Mouse (Mus musculus) heart, embryonic 16.5 days (tissue): ENCODE data around the gene Mrpl38. TPM values are rescaled to one million over a fixed set of nuclear protein-coding genes. Genes with fewer than 3 reads are reported as not detected.

ENCODE experiments used
- ATAC-seq: fragments of 200-750 bp; cut with Nextera tagmentation; replicated peaks from 2 replicates; pipeline ENCODE4 v1.8.0; 2017; ENCODE audit warnings: moderate number of reproducible peaks; ENCODE audit not compliant: insufficient read depth, low FRiP score; ENCODE audit errors: extremely low read depth
- H3K27ac ChIP-seq: fragments of 300-500 bp; sonication (generic); 2 replicates; pipeline ENCODE4 v1.5.1; 2014; ENCODE audit warnings: mild to moderate bottlenecking, low read length, control low read depth, moderate library complexity
- H3K27me3 ChIP-seq: fragments of 300-500 bp; sonication (generic); 2 replicates; pipeline ENCODE4 v1.6.1; 2014; ENCODE audit warnings: low read length, mixed read lengths; ENCODE audit not compliant: control insufficient read depth, insufficient read depth
- H3K36me3 ChIP-seq: fragments of 300-500 bp; sonication (generic); 2 replicates; pipeline ENCODE4 v1.6.1; 2014; ENCODE audit not compliant: control insufficient read depth, insufficient read depth
- H3K4me1 ChIP-seq: fragments of 300-500 bp; sonication (generic); 2 replicates; pipeline ENCODE4 v1.6.1; 2014; ENCODE audit warnings: low read length, mixed read lengths; ENCODE audit not compliant: control insufficient read depth, insufficient read depth
- H3K4me2 ChIP-seq: fragments of 300-500 bp; sonication (generic); 2 replicates; pipeline ENCODE4 v1.6.1; 2014; ENCODE audit warnings: low read depth, mild to moderate bottlenecking, control low read depth, low read length
- H3K4me3 ChIP-seq: fragments of 300-500 bp; sonication (generic); 2 replicates; pipeline ENCODE4 v1.5.1; 2014; ENCODE audit warnings: mild to moderate bottlenecking, control low read depth, low read length
- H3K9ac ChIP-seq: fragments of 300-500 bp; sonication (generic); 2 replicates; pipeline ENCODE4 v1.6.1; 2014; ENCODE audit warnings: low read length, control low read depth
- H3K9me3 ChIP-seq: fragments of 300-500 bp; sonication (generic); replicated peaks from 2 replicates; pipeline ENCODE4 v1.6.1; 2016; ENCODE audit warnings: low read length; ENCODE audit not compliant: control insufficient read depth
- WGBS: fragments of 180-500 bp; shearing (Covaris S2); extraction: QIAGEN DNeasy Blood & Tissue Kit; methylation state at CpG from one replicate; pipeline ENCODE4 v1.1.7; 2014; 5-methylcytosine and 5-hydroxymethylcytosine counted together
- polyA plus RNA-seq: library from polyadenylated mRNA; unstranded; fragments of >200 nt; fragmentation: Nextera tagmentation; extraction: Ambion mirVana; gene quantifications from 2 replicates; pipeline ENCODE4 v1.2.1, GENCODE M21; 2015

Gene Mrpl38
- polyA plus RNA-seq, 1 experiment from 2014 or later = 102 TPM

DNA sequence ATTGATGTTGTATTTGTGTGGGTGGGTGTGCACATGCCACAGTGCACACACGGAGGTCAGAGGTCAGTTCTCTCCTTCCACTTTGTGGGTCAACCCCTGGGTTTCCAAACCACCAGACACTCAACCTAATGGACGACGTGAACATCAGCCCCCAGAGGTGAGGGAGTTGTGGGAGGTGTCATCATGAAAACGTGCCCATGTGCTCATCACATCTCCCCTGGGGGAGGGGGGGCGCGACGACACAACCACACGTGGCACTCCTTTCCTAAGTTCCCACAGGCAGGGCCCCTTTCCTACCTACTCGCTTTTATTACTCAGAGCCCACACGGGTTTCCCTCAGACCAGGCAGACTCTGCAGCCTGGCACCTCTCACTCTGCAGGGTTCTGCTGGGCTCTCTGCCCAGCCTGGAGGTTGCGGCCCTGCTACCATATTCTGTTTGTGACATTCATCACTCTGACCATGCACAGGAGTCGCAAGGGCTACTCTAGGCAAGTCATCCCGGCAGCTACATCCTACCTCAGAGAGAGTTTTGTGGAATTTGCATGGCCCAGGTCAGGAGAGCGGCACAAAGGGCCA lies 55.5 kb downstream of the Mrpl38 start:
- no peaks in the 10 kb centered on the region for H3K27me3 ChIP-seq
- WGBS = 87% methylated on average over 14 of the region's 14 CpGs
- H3K4me1 ChIP-seq = peaks cover 23% of the 10 kb centered on the region
- H3K36me3 ChIP-seq = peaks cover 45% of the 10 kb centered on the region
- H3K27ac ChIP-seq = no peak overlapping the region
- no peak for ATAC-seq
- no peak overlapping the region for H3K4me3 ChIP-seq
- H3K9me3 ChIP-seq = no peaks in the 10 kb centered on the region
- no peak overlapping the region for H3K9ac ChIP-seq
- no peak overlapping the region for H3K4me2 ChIP-seq

Other genes starting within 250 kb of the Mrpl38 start
- 68.4 and 82.9 TPM in 2 replicates for gene Smim5, start 238.9 kb downstream of the Mrpl38 start, polyA plus RNA-seq
- 3.7 and 5.7 TPM in 2 replicates for gene Smim6, start 226.9 kb downstream of the Mrpl38 start, polyA plus RNA-seq
- 20.2 and 23.5 TPM in 2 replicates for gene Sap30bp, start 205.6 kb downstream of the Mrpl38 start, polyA plus RNA-seq
- gene Recql5, start 205.4 kb downstream of the Mrpl38 start, polyA plus RNA-seq = 13.2 and 13.6 TPM in 2 replicates
- gene Itgb4, start 164.2 kb downstream of the Mrpl38 start, polyA plus RNA-seq = 2.7 and 4.4 TPM in 2 replicates
- 142 and 153 TPM in 2 replicates for gene Galk1, start 126.1 kb downstream of the Mrpl38 start, polyA plus RNA-seq
- gene H3f3b, start 110.9 kb downstream of the Mrpl38 start, polyA plus RNA-seq = 661 and 709 TPM in 2 replicates
- gene Unk, start 108.5 kb downstream of the Mrpl38 start, polyA plus RNA-seq = 22.7 and 23.2 TPM in 2 replicates
- 3.2 and 5.9 TPM in 2 replicates for gene Unc13d, start 60.9 kb downstream of the Mrpl38 start, polyA plus RNA-seq
- gene Wbp2, start 51.9 kb downstream of the Mrpl38 start, polyA plus RNA-seq = 143 and 153 TPM in 2 replicates
- gene Trim47, start 11.7 kb downstream of the Mrpl38 start, polyA plus RNA-seq = 79.8 and 89.2 TPM in 2 replicates
- 5.3 and 6.5 TPM in 2 replicates for gene Trim65, start 7.7 kb downstream of the Mrpl38 start, polyA plus RNA-seq
- gene Fbf1, start 29.3 kb upstream of the Mrpl38 start, polyA plus RNA-seq = 20.8 and 23.7 TPM in 2 replicates
- 76.0 and 84.5 TPM in 2 replicates for gene Ten1, start 60.0 kb upstream of the Mrpl38 start, polyA plus RNA-seq
- 38.6 and 40.5 TPM in 2 replicates for gene Acox1, start 60.2 kb upstream of the Mrpl38 start, polyA plus RNA-seq
- gene Evpl, start 99.2 kb upstream of the Mrpl38 start, polyA plus RNA-seq = 1.2 TPM in 2 replicates
- 65.9 and 72.3 TPM in 2 replicates for gene Srp68, start 135.3 kb upstream of the Mrpl38 start, polyA plus RNA-seq
- 0.11 and 0.20 TPM in 2 replicates for gene Galr2, start 142.1 kb upstream of the Mrpl38 start, polyA plus RNA-seq
- gene Exoc7, start 168.4 kb upstream of the Mrpl38 start, polyA plus RNA-seq = 50.2 and 54.6 TPM in 2 replicates
- gene Foxj1, start 196.5 kb upstream of the Mrpl38 start, polyA plus RNA-seq = 2.0 and 4.3 TPM in 2 replicates